Mouse (Mus musculus): ENCODE results near the gene Nsun6. TPM values are rescaled to one million over a fixed set of nuclear protein-coding genes. Genes with fewer than 3 reads are reported as not detected.

The Nsun6 gene
- 14.2 and 16.1 TPM in 2 replicates for polyA plus RNA-seq (2016; fragmentation: Nextera tagmentation; extraction: Ambion mirVana)

DNA sequence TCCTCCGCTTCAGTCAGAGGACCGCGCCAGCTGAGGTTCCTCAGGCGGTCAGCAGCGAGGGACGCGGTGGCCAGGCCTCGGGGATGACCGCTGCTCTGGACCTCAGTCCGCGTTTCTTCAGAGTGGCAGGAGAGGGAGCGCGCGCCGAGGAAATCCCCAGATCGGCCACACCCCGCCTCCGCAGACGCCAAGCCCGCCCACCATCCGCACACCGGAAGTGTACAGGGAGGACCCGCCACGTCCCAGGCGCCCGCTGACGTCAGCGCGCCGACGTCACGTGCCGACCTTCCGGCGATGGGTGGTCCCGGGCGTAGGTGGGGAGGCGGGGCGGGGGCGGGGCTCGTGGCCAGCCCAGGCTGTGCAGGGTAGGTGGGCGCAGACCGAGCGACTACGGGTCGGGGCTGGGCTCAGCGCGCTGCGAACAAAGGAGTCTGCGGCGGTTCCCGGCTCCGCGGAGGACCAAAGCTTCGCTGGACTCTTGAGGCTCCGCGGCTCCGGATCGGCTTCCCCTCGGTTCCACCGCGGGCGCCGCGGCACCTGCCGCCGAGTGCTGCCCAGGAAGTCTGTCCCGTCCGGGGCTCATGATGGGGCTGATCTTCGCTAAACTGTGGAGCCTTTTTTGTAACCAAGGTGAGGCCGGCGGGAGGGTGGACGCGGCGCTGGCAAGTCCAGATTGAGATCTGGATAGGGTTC, at the start of gene Nsun6:
Gene Nsun6, minus strand, starts transcription at position 125 of the 693 bp plus-strand sequence.
- Histone ChIP-seq H3K36me3 (0 out of 2 replicates have a peak, but pooled peaks cover 2% of the 10 kb centered on the region), H3K4me3 (peak within 1 kb of the TSS; percentile 85), H3K9ac (peak within 1 kb of the TSS; percentile 94), H3K9me3 (replicated peaks) (no peaks in the 10 kb centered on the region), H3K4me2 (replicated peaks) (peak within 1 kb of the TSS; percentile 66), H3K4me1 (peaks cover 21% of the 10 kb centered on the region), H3K27me3 (no peaks in the 10 kb centered on the region), H3K27ac (peak within 1 kb of the TSS; percentile 97)
- ATAC-seq (ENCODE audit: low FRiP score), result peak; percentile 100
- under 1% methylated on average over 74 of the region's 75 CpGs for WGBS

DNA sequence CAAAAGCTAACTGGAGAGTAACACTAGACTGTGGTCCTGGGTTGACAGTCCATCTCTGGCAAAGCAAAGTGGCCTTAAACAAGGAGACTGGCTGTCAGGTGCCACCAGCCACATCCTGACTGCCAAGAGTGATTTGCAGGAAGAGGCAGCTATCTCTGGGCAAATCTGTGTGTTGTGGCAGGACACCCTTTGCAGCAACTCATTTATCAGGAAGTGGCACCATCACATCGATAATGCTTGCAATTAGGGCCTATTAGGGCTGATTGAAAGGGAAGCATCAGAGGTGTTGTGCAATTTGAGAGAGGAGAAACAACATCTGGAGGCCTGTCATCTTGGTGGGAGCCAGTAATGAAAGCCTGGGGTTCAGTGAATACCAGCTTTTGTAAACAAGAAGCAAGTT, 49.5 kb upstream of the Nsun6 start:
- WGBS, result 82% methylated on average over 1 of the region's 1 CpGs

DNA sequence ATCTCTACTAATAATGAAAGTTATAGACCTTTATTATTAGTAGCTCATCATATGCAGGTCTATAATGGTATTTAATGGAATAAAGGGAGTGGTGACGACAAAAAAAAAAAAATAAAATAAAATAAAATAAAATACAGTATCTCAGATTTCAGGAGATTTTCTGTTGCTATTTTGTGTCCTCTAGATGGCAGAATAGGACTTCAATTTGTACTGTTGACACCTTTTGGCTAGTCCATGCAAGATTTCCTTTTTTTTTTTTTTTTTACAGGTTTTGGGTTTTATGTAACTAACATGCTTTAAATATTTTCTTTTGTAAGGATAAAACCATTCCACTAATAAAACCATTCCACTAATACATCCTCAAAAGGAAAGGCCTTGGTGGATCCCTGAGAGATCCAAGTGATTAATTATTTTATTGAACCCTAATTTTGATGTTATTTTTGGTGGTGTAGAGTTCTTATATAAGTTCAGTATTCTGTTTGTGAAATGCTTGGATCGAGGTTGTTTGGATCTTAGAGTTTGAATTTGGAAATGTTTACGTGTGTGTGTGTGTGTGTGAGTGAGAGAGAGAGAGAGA, 41.7 kb upstream of the Nsun6 start:
- no peak for ATAC-seq (ENCODE audit: low FRiP score)
- Histone ChIP-seq H3K27me3 (no peaks in the 10 kb centered on the region), H3K27ac (no peak overlapping the region), H3K4me3 (no peak overlapping the region), H3K4me2 (replicated peaks) (no peak overlapping the region), H3K9ac (no peak overlapping the region), H3K4me1 (no peaks in the 10 kb centered on the region), H3K9me3 (replicated peaks) (no peaks in the 10 kb centered on the region), H3K36me3 (no peaks in the 10 kb centered on the region)
- WGBS, result 70% methylated on average over 3 of the region's 3 CpGs

More for the DNA sequence above, 49.5 kb upstream of the Nsun6 start:
- no peak for ATAC-seq (ENCODE audit: low FRiP score)
- Histone ChIP-seq H3K36me3 (no peaks in the 10 kb centered on the region), H3K4me1 (no peaks in the 10 kb centered on the region), H3K4me2 (replicated peaks) (no peak overlapping the region), H3K27me3 (no peaks in the 10 kb centered on the region), H3K9ac (no peak overlapping the region), H3K9me3 (replicated peaks) (no peaks in the 10 kb centered on the region), H3K4me3 (no peak overlapping the region), H3K27ac (no peak overlapping the region)

DNA sequence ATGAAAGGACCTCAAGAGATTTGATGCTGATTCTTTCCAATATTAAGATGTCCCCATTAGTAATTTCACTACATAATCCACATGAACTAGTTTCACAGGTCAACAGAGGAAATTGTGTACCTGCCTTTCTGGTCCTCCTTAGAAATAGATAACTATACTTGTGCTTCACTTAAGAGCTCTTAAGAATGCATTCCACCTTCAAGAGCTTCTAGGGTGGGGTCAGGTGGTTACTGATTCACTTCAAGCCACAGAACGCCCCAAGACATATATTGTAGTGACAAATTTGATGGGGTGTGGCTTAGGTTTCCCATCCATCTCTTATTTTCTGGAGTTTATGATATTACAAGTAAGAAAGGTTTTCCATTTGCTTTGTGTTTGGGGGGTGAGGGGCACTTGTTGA, 32.4 kb upstream of the Nsun6 start:
- no peak for ATAC-seq (ENCODE audit: low FRiP score)
- H3K4me3 ChIP-seq, result no peak overlapping the region
- no peak overlapping the region for H3K4me2 ChIP-seq (replicated peaks)
- peaks cover 15% of the 10 kb centered on the region for H3K36me3 ChIP-seq
- no peaks in the 10 kb centered on the region for H3K27me3 ChIP-seq
- WGBS, result 97% methylated on average over 1 of the region's 1 CpGs
- no peaks in the 10 kb centered on the region for H3K9me3 ChIP-seq (replicated peaks)
- H3K27ac ChIP-seq, result no peak overlapping the region
- H3K9ac ChIP-seq, result no peak overlapping the region
- H3K4me1 ChIP-seq, result no peaks in the 10 kb centered on the region

DNA sequence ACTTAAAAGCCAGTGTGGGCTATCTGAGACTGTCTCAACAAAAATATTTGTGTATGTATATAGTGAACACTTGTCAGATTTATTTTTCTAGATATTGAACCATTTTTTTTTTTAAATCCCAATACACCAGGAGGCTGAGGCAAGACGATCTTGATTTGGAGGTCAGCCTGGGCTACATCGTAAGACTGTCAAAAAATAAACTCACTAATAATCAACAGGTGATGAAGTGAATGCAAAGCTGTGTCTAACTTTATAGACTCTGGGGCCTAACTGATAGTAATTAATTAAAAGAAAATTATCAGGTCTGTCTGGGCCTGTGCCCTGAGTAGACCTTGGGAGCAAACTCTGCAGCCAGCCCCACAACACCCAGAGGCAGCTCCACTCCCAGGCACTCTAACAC, 28.8 kb upstream of the Nsun6 start:
- no peak overlapping the region for H3K4me3 ChIP-seq
- ATAC-seq (ENCODE audit: low FRiP score), result 0 out of 2 replicates have a peak, but pooled peaks have one; percentile 35
- WGBS, result 98% methylated on average over 2 of the region's 2 CpGs
- no peak overlapping the region for H3K4me2 ChIP-seq (replicated peaks)
- H3K9ac ChIP-seq, result no peak overlapping the region
- no peaks in the 10 kb centered on the region for H3K4me1 ChIP-seq
- H3K27ac ChIP-seq, result no peak overlapping the region
- no peaks in the 10 kb centered on the region for H3K9me3 ChIP-seq (replicated peaks)
- no peaks in the 10 kb centered on the region for H3K27me3 ChIP-seq
- peaks cover 31% of the 10 kb centered on the region for H3K36me3 ChIP-seq

DNA sequence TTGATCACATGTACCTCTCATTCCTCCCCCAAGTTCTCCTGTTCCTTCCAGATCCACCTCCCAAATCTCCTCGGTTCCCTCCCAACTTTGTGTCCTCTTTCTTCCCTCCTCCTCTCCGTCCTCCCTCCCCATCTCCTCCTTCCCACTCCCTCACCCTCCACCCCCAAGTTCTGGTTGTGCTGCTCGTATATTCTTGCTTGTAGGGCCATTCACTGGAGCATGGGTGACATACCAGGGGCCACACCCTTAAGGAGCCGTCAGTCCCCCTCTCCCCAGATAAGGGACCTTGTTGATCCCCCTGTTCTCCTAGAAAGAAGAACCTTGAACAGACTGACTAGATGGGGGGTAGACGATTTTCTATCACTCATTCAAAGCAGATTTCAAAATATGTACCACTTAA, 12.2 kb upstream of the Nsun6 start:
- Histone ChIP-seq H3K4me2 (replicated peaks) (no peak overlapping the region), H3K4me1 (peaks cover 17% of the 10 kb centered on the region), H3K27ac (no peak overlapping the region), H3K36me3 (peaks cover 30% of the 10 kb centered on the region), H3K9ac (no peak overlapping the region), H3K4me3 (no peak overlapping the region), H3K27me3 (no peaks in the 10 kb centered on the region), H3K9me3 (replicated peaks) (no peaks in the 10 kb centered on the region)
- no peak for ATAC-seq (ENCODE audit: low FRiP score)
- 87% methylated on average over 5 of the region's 5 CpGs for WGBS

DNA sequence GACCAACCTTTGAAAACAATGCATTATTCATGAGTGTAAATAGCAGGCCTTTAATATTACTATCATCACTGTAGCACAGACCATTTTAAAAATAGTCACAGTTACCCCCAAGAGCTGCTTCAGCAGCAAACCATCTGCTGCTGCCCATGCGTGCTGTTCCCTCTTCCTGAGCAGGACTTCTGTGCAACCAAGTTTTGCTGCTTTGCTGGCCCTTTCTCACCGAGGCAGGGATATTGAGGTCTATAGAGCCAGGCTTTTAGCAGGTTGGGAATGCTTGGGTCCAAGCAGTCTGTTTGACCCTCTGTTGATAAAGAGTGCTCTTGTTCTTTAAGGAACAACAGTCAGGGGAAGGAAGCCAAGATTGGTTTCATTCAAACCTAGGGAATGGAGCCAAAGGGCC, 10.6 kb upstream of the Nsun6 start:
- 85% methylated on average over 2 of the region's 2 CpGs for WGBS
- no peak overlapping the region for H3K9ac ChIP-seq
- ATAC-seq (ENCODE audit: low FRiP score), result no peak
- no peak overlapping the region for H3K27ac ChIP-seq
- no peaks in the 10 kb centered on the region for H3K9me3 ChIP-seq (replicated peaks)
- H3K27me3 ChIP-seq, result no peaks in the 10 kb centered on the region
- H3K36me3 ChIP-seq, result peaks cover 19% of the 10 kb centered on the region
- peaks cover 17% of the 10 kb centered on the region for H3K4me1 ChIP-seq
- no peak overlapping the region for H3K4me2 ChIP-seq (replicated peaks)
- H3K4me3 ChIP-seq, result no peak overlapping the region

DNA sequence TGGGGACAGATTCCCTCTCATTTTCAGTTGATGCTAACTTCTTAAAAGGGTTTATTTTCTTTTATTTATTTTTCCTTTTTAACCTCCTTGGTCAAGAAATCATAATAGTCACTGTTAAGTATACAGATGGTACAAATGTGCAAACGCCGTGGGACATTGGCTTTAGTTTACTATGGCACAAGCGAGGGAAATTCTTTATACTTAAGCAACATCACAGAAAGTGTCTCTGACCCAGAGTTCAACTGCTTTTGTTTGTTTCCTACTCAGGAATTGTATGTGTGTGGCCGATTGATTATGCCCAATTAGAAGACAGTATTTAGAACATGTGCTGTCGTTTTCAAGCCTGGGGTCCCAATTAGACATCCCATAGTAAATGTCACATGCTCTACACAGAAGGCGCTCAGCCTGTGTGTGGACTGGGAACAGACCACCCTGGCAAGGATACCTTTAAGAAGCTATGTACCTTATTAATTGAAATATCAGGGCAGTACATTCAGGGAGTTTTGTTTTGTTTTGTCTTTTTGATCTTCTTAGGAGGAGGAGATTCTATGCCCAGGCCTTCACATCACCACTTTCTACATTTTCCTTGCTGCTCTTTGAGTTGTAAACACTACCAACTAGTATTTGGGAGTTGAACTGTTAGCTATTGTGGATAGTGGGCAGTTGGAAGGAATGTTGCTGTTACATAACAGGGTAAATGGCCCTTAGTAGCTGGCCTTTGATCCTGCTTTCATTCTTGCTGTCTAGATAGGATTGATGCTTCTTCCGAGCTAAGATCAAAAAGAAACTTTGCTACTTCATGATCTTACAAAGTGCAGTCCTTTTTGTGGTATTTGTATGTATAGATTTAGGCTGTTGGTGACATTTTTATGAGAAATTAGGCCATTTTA, 9.8 kb upstream of the Nsun6 start:
- Histone ChIP-seq H3K9ac (no peak overlapping the region), H3K9me3 (replicated peaks) (no peaks in the 10 kb centered on the region), H3K27ac (no peak overlapping the region), H3K4me3 (no peak overlapping the region), H3K4me2 (replicated peaks) (no peak overlapping the region), H3K27me3 (no peaks in the 10 kb centered on the region), H3K36me3 (peaks cover 11% of the 10 kb centered on the region), H3K4me1 (peaks cover 17% of the 10 kb centered on the region)
- WGBS, result 71% methylated on average over 7 of the region's 7 CpGs
- no peak for ATAC-seq (ENCODE audit: low FRiP score)

DNA sequence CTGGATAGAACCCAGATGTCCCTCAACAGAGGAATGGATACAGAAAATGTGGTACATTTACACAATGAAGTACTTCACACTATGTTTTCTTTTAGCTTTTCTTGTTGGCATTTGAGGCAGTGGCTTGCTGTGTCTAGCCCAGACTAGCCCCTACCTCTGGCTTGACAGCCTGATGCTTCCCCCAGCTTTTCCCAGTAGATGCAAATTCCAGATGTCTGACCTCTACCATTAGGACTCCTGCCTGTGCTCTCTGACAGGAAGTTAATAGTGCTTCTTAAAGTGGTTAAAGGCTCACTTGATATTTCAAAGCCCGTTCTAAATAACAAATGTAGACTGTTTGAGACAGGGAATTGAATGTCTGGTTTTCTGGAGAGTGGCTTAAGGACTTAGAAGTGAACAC, 8.9 kb upstream of the Nsun6 start:
- H3K9me3 ChIP-seq (replicated peaks), result no peaks in the 10 kb centered on the region
- 48% methylated on average over 1 of the region's 1 CpGs for WGBS
- no peak overlapping the region for H3K27ac ChIP-seq
- H3K4me3 ChIP-seq, result no peak overlapping the region
- H3K36me3 ChIP-seq, result peaks cover 7% of the 10 kb centered on the region; the same call in 1 of the 2 replicates
- peaks cover 20% of the 10 kb centered on the region for H3K4me1 ChIP-seq
- no peak overlapping the region for H3K9ac ChIP-seq
- no peak overlapping the region for H3K4me2 ChIP-seq (replicated peaks)
- ATAC-seq (ENCODE audit: low FRiP score), result no peak
- no peaks in the 10 kb centered on the region for H3K27me3 ChIP-seq

DNA sequence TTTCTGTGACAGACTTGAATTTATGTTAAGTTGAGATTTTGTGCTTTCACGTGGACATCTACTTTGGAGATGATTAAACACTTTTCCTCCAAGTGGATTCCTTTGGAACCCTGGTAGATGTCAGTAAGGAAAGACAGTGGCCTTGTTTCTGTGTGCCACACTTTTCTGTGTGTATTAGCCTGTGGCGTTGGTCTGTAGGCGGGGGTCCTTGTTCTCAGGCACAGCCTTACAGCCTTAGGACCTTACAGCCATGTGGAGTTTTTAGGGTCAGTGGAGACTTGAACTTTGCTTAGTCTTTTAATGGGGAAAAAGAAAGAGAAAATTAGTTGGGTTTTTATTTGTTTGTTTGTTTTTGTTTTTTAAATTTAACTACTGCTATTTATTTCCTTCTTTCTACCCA, 6.0 kb upstream of the Nsun6 start:
- no peaks in the 10 kb centered on the region for H3K27me3 ChIP-seq
- H3K36me3 ChIP-seq, result 0 out of 2 replicates have a peak, but pooled peaks cover 2% of the 10 kb centered on the region
- no peak overlapping the region for H3K27ac ChIP-seq
- no peak overlapping the region for H3K4me3 ChIP-seq
- no peak overlapping the region for H3K9ac ChIP-seq
- H3K9me3 ChIP-seq (replicated peaks), result no peaks in the 10 kb centered on the region
- peaks cover 33% of the 10 kb centered on the region for H3K4me1 ChIP-seq
- 89% methylated on average over 3 of the region's 3 CpGs for WGBS
- ATAC-seq (ENCODE audit: low FRiP score), result no peak
- no peak overlapping the region for H3K4me2 ChIP-seq (replicated peaks)

DNA sequence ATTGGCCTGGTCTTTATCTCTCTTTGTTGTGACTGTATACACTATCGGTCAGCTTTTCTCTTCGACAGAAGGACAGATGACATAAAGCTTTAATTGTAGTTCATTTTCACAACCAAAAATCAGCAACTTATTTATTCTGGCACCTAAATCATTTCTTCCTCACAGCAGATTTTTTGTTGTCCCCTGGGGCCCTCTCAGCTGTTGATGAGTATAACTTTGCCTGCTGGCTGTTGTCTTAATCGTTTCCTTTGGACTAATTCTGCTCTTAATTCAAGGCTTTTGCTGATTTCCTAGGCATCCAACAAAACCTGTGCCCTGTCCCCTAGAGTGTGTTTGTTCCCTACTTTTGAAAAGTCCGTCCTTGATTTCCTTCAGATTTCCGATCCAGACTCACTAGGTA, 3.4 kb upstream of the Nsun6 start:
- H3K4me2 ChIP-seq (replicated peaks), result no peak overlapping the region
- peaks cover 21% of the 10 kb centered on the region for H3K4me1 ChIP-seq
- 89% methylated on average over 5 of the region's 5 CpGs for WGBS
- H3K27ac ChIP-seq, result no peak overlapping the region
- 0 out of 2 replicates have a peak, but pooled peaks cover 2% of the 10 kb centered on the region for H3K36me3 ChIP-seq
- ATAC-seq (ENCODE audit: low FRiP score), result no peak
- no peaks in the 10 kb centered on the region for H3K9me3 ChIP-seq (replicated peaks)
- H3K27me3 ChIP-seq, result no peaks in the 10 kb centered on the region
- no peak overlapping the region for H3K4me3 ChIP-seq
- no peak overlapping the region for H3K9ac ChIP-seq

DNA sequence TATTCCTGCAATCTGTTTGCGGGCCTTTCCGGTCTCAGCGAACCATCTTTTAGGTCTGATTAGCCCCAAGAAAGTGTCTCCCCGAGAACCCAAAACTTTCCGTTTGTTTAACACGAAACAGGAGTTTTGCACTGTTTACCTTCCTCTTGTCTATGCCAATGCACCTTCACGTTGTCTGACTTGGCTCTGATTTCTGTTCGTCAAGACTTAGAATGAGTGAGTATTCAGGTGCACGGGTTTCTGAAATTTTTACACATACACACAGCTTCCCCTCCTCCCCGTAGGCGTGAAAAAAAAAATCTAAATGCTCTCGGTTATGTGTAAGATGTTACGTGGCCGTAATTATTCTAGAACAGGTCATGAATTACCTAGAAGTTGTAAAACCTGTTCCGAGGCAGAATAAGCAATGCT, 877 bp upstream of the Nsun6 start:
- peaks cover 21% of the 10 kb centered on the region for H3K4me1 ChIP-seq
- ATAC-seq (ENCODE audit: low FRiP score), result no peak
- 0 out of 2 replicates have a peak, but pooled peaks cover 2% of the 10 kb centered on the region for H3K36me3 ChIP-seq
- H3K27ac ChIP-seq, result peak overlapping the region; percentile 97
- H3K9me3 ChIP-seq (replicated peaks), result no peaks in the 10 kb centered on the region
- H3K9ac ChIP-seq, result peak overlapping the region; percentile 94
- no peaks in the 10 kb centered on the region for H3K27me3 ChIP-seq
- peak overlapping the region; percentile 66 for H3K4me2 ChIP-seq (replicated peaks)
- H3K4me3 ChIP-seq, result peak overlapping the region; percentile 85
- 1% methylated on average over 15 of the region's 15 CpGs for WGBS
